Mouse (Mus musculus) kidney, postnatal 14 days (tissue): Measurements from ENCODE around the gene Cry1.
A peak's percentile ranks its signal among the peaks of the same experiment; 100 is the strongest.

ENCODE experiments used
- DNase-seq: peaks from one replicate; pipeline ENCODE4 v3.0.0; 2022; ENCODE audit warnings: mixed read lengths

The Cry1 gene

GRCm38 (mm10) chr10:85184964-85185608, at the start of gene Cry1:
Gene Cry1, minus strand, starts transcription at chr10:85185064.
- DNase-seq = peak; percentile 99

- no peak for DNase-seq
Observed at GRCm38 (mm10) chr10:85221771-85222050, 36.8 kb upstream of the Cry1 start.

- peak; percentile 85 for DNase-seq
Observed at GRCm38 (mm10) chr10:85220918-85221770, 36.3 kb upstream of the Cry1 start.

GRCm38 (mm10) chr10:85214847-85215246, 30.0 kb upstream of the Cry1 start:
- DNase-seq = no peak

GRCm38 (mm10) chr10:85211673-85212072, 26.8 kb upstream of the Cry1 start:
- no peak for DNase-seq

- DNase-seq = no peak
Observed at GRCm38 (mm10) chr10:85210125-85210524, 25.3 kb upstream of the Cry1 start.

GRCm38 (mm10) chr10:85209119-85209605, 24.3 kb upstream of the Cry1 start:
- DNase-seq = no peak

GRCm38 (mm10) chr10:85205316-85205715, 20.5 kb upstream of the Cry1 start:
- no peak for DNase-seq

GRCm38 (mm10) chr10:85204255-85204855, 19.5 kb upstream of the Cry1 start:
- no peak for DNase-seq

GRCm38 (mm10) chr10:85194528-85194927, 9.7 kb upstream of the Cry1 start:
- DNase-seq = no peak

- no peak for DNase-seq
Observed at GRCm38 (mm10) chr10:85193321-85193720, 8.5 kb upstream of the Cry1 start.

- DNase-seq = no peak
Observed at GRCm38 (mm10) chr10:85190652-85191051, 5.8 kb upstream of the Cry1 start.

GRCm38 (mm10) chr10:85189966-85190365, 5.1 kb upstream of the Cry1 start:
- no peak for DNase-seq

- DNase-seq = no peak
Observed at GRCm38 (mm10) chr10:85186499-85186794, 1.6 kb upstream of the Cry1 start.

GRCm38 (mm10) chr10:85185639-85186498, 1.0 kb upstream of the Cry1 start:
- peak; percentile 20 for DNase-seq

- no peak for DNase-seq
Observed at GRCm38 (mm10) chr10:85184201-85184963, 482 bp downstream of the Cry1 start.

GRCm38 (mm10) chr10:85183619-85184018, 1.2 kb downstream of the Cry1 start:
- peak; percentile 53 for DNase-seq

- DNase-seq = no peak
Observed at GRCm38 (mm10) chr10:85182766-85183165, 2.1 kb downstream of the Cry1 start.

GRCm38 (mm10) chr10:85176640-85177039, 8.2 kb downstream of the Cry1 start:
- DNase-seq = no peak

- no peak for DNase-seq
Observed at GRCm38 (mm10) chr10:85165306-85165705, 19.6 kb downstream of the Cry1 start.

- DNase-seq = no peak
Observed at GRCm38 (mm10) chr10:85164791-85165190, 20.1 kb downstream of the Cry1 start.

GRCm38 (mm10) chr10:85161745-85162351, 23.0 kb downstream of the Cry1 start:
- peak; percentile 20 for DNase-seq
